Mouse (Mus musculus): ENCODE data around the gene Wwc2. TPM values are rescaled to one million over a fixed set of nuclear protein-coding genes. Genes with fewer than 3 reads are reported as not detected.

The Wwc2 gene
- polyA plus RNA-seq, 1 experiment = 0.04 TPM

DNA sequence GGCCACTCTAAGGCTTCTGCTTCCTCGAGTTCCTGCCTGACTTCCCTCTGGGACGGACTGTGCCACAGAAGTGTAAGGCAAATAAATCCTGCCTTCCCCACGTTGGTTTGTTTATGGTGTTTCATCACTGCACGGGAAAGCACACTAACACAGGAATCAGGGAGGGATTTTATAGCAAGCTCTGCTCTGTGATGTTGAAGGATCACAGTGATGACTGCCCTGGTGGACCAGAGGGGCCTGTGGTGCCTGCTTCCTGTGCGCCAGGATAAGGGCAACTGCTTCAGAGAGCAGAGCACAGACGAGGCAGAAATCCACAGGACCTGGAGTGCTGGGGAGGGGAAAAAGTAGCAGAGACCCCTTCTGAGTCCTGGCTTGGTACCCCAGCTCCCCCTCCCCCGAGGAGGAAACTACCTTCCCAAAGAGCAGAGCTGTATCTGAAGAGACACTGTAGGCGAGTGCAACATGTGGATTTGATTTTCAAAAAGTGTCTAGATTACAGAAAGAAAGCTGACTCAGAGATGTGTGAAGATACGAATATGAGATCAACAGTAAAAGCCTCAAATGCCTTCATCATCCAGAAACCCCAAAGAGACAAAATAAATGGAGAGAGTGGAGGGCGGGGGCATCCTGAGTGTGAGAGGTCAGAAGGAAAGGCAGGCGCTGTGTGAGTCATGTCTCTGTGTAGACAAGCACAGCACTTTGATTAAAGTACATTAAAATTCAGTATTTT, 101.7 kb downstream of the Wwc2 start:
- H3K4me3 ChIP-seq (replicated peaks) = no peak overlapping the region
- H3K27me3 ChIP-seq (ENCODE audit: control insufficient read depth) = no peaks in the 10 kb centered on the region
- no peaks in the 10 kb centered on the region for H3K36me3 ChIP-seq (ENCODE audit: control insufficient read depth)
- no peak for TF ChIP-seq TAL1 (IDR thresholded peaks at IDR 0.05; ENCODE audit: low read length)
- no peak for TF ChIP-seq GATA1 (IDR thresholded peaks at IDR 0.05; ENCODE audit: low read length)
- H3K9me3 ChIP-seq (ENCODE audit: control insufficient read depth, low read length) = no peaks in the 10 kb centered on the region
- no peaks in the 10 kb centered on the region for H3K4me1 ChIP-seq (ENCODE audit: control insufficient read depth)

GRCm38 (mm10) chr8:47884306-47884705, 106.4 kb downstream of the Wwc2 start:
- TF ChIP-seq GATA1 (IDR thresholded peaks at IDR 0.05; ENCODE audit: low read length) (no peak), TAL1 (IDR thresholded peaks at IDR 0.05; ENCODE audit: low read length) (no peak)
- peaks cover 3% of the 10 kb centered on the region; the same call in 1 of the 2 replicates for H3K36me3 ChIP-seq (ENCODE audit: control insufficient read depth)
- no peaks in the 10 kb centered on the region for H3K9me3 ChIP-seq (ENCODE audit: control insufficient read depth, low read length)
- no peak overlapping the region for H3K4me3 ChIP-seq (replicated peaks)
- H3K4me1 ChIP-seq (ENCODE audit: control insufficient read depth) = no peaks in the 10 kb centered on the region
- no peaks in the 10 kb centered on the region for H3K27me3 ChIP-seq (ENCODE audit: control insufficient read depth)

GRCm38 (mm10) chr8:47883739-47884138, 107.0 kb downstream of the Wwc2 start:
- Histone ChIP-seq H3K27me3 (ENCODE audit: control insufficient read depth) (no peaks in the 10 kb centered on the region), H3K4me3 (replicated peaks) (no peak overlapping the region), H3K4me1 (ENCODE audit: control insufficient read depth) (no peaks in the 10 kb centered on the region), H3K9me3 (ENCODE audit: control insufficient read depth, low read length) (no peaks in the 10 kb centered on the region), H3K36me3 (ENCODE audit: control insufficient read depth) (peaks cover 3% of the 10 kb centered on the region; the same call in 1 of the 2 replicates)
- TF ChIP-seq GATA1 (IDR thresholded peaks at IDR 0.05; ENCODE audit: low read length) = no peak
- no peak for TF ChIP-seq TAL1 (IDR thresholded peaks at IDR 0.05; ENCODE audit: low read length)

DNA sequence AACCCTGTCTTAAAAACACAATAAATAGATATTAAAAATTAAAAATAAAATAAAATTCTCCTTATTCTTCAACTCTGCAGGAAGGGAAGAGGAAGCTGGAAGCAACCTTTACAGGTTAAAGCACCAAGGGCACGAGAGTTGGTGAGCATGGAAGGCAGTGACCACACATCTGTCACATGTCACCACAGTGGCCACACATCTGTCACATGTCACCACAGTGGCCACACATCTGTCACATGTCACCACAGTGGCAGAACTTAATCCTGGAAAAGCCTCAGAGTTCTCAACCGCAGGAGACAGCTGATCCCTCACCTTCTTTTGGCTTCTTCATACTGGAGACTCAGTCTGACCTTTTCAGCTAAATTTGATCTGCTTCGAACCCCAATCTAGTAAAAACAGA, 112.2 kb downstream of the Wwc2 start:
- H3K4me3 ChIP-seq (replicated peaks) = no peak overlapping the region
- H3K36me3 ChIP-seq (ENCODE audit: control insufficient read depth) = peaks cover 3% of the 10 kb centered on the region; the same call in 1 of the 2 replicates
- H3K4me1 ChIP-seq (ENCODE audit: control insufficient read depth) = no peaks in the 10 kb centered on the region
- no peaks in the 10 kb centered on the region for H3K9me3 ChIP-seq (ENCODE audit: control insufficient read depth, low read length)
- TF ChIP-seq GATA1 (IDR thresholded peaks at IDR 0.05; ENCODE audit: low read length) (no peak), TAL1 (IDR thresholded peaks at IDR 0.05; ENCODE audit: low read length) (no peak)
- no peaks in the 10 kb centered on the region for H3K27me3 ChIP-seq (ENCODE audit: control insufficient read depth)

GRCm38 (mm10) chr8:47875865-47876264, 114.9 kb downstream of the Wwc2 start:
- Histone ChIP-seq H3K27me3 (ENCODE audit: control insufficient read depth) (no peaks in the 10 kb centered on the region), H3K9me3 (ENCODE audit: control insufficient read depth, low read length) (no peaks in the 10 kb centered on the region), H3K4me1 (ENCODE audit: control insufficient read depth) (no peaks in the 10 kb centered on the region), H3K36me3 (ENCODE audit: control insufficient read depth) (no peaks in the 10 kb centered on the region), H3K4me3 (replicated peaks) (no peak overlapping the region)
- TF ChIP-seq TAL1 (IDR thresholded peaks at IDR 0.05; ENCODE audit: low read length) = no peak

GRCm38 (mm10) chr8:47874497-47875178, 116.1 kb downstream of the Wwc2 start:
- TF ChIP-seq GATA1 (IDR thresholded peaks at IDR 0.05; ENCODE audit: low read length) (no peak), TAL1 (IDR thresholded peaks at IDR 0.05; ENCODE audit: low read length) (no peak)
- no peaks in the 10 kb centered on the region for H3K9me3 ChIP-seq (ENCODE audit: control insufficient read depth, low read length)
- no peaks in the 10 kb centered on the region for H3K4me1 ChIP-seq (ENCODE audit: control insufficient read depth)
- no peaks in the 10 kb centered on the region for H3K36me3 ChIP-seq (ENCODE audit: control insufficient read depth)
- no peak overlapping the region for H3K4me3 ChIP-seq (replicated peaks)
- no peaks in the 10 kb centered on the region for H3K27me3 ChIP-seq (ENCODE audit: control insufficient read depth)

DNA sequence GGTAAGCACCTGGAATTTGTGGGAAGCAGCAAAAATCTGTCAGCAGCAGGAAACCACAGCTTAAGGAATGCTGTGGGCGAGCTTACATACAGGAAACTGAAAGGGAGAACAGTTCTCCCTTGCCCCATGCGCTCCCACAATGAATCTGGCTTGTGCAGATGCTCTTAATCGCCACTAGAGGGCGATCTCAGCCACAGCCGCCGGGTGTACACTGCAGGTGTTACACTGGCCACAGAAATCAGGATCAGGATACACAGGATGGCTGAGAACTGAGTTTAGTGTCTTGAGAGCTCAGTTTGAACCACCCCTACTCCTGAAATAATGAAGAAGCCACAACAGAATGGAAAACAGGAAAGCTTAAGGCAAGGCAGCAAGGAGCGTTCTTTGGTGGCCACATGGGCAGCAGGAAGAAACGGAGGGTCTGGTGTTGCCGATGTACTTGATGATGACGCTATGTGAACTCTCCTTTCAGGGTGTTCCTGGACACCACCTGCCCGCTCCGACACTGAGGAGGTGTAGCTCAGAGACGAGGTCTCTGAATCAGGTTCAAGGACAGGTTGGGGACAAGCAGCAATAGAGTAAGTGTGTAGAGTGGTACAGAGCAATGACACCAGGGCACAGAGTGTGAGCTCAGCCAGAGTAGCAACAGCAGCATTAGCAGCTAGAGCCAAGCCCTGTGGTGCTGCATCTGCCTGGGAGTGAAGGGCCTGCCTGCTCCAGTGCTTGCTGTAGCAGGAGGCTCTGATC, 118.2 kb downstream of the Wwc2 start:
- TF ChIP-seq GATA1 (IDR thresholded peaks at IDR 0.05; ENCODE audit: low read length) = no peak
- TF ChIP-seq TAL1 (IDR thresholded peaks at IDR 0.05; ENCODE audit: low read length) = no peak
- Histone ChIP-seq H3K9me3 (ENCODE audit: control insufficient read depth, low read length) (no peaks in the 10 kb centered on the region), H3K27me3 (ENCODE audit: control insufficient read depth) (no peaks in the 10 kb centered on the region), H3K4me3 (replicated peaks) (no peak overlapping the region), H3K36me3 (ENCODE audit: control insufficient read depth) (peaks cover 2% of the 10 kb centered on the region; the same call in 1 of the 2 replicates), H3K4me1 (ENCODE audit: control insufficient read depth) (no peaks in the 10 kb centered on the region)

DNA sequence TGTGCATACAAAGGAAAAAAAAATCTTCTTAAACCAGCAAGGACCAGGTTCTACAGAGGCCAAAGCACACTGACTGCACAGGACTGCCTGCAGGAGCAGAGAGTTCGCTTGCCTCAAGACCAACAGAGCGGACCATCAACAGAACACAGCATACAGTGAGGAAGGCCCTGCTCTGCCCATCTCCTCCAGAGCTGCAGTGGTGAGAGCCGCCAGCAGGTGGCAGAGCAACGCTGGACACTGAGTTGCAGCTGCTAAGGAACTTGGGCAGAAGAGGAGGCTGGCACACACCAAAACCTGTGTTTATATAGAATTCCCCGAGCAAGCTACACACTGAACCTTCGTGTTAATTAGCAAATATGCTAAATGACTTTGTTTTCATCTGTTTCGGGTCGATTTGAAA, 123.7 kb downstream of the Wwc2 start:
- Histone ChIP-seq H3K4me1 (ENCODE audit: control insufficient read depth) (no peaks in the 10 kb centered on the region), H3K36me3 (ENCODE audit: control insufficient read depth) (peaks cover 4% of the 10 kb centered on the region; the same call in 1 of the 2 replicates), H3K27me3 (ENCODE audit: control insufficient read depth) (no peaks in the 10 kb centered on the region), H3K4me3 (replicated peaks) (no peak overlapping the region), H3K9me3 (ENCODE audit: control insufficient read depth, low read length) (no peaks in the 10 kb centered on the region)
- TF ChIP-seq GATA1 (IDR thresholded peaks at IDR 0.05; ENCODE audit: low read length) = no peak
- no peak for TF ChIP-seq TAL1 (IDR thresholded peaks at IDR 0.05; ENCODE audit: low read length)

- Histone ChIP-seq H3K4me3 (replicated peaks) (no peak overlapping the region), H3K36me3 (ENCODE audit: control insufficient read depth) (peaks cover 6% of the 10 kb centered on the region), H3K4me1 (ENCODE audit: control insufficient read depth) (no peaks in the 10 kb centered on the region), H3K27me3 (ENCODE audit: control insufficient read depth) (no peaks in the 10 kb centered on the region), H3K9me3 (ENCODE audit: control insufficient read depth, low read length) (no peaks in the 10 kb centered on the region)
- TF ChIP-seq GATA1 (IDR thresholded peaks at IDR 0.05; ENCODE audit: low read length) (no peak), TAL1 (IDR thresholded peaks at IDR 0.05; ENCODE audit: low read length) (no peak)
Measured at GRCm38 (mm10) chr8:47866568-47866967, 124.2 kb downstream of the Wwc2 start.

Measured in erythroblast, embryonic 14.5 days (primary cell).